Mouse (Mus musculus): Measurements from ENCODE around the gene Exog. TPM values are rescaled to one million over a fixed set of nuclear protein-coding genes. Genes with fewer than 3 reads are reported as not detected.

Exog gene
- 7.9 and 8.3 TPM in 2 replicates for polyA plus RNA-seq (2011; ENCODE audit: insufficient read length, low read depth, missing spikeins)

GRCm38 (mm10) chr9:119444738-119445429, at the start of gene Exog:
Gene Exog (plus strand): TSS chr9:119444943.
- TF ChIP-seq CTCF (IDR thresholded peaks at IDR 0.05; ENCODE audit: borderline replicate concordance, insufficient read depth, low read length) (peak; percentile 88), POLR2A (IDR thresholded peaks at IDR 0.05; ENCODE audit: low read depth, low read length) (peak; percentile 79)
- H3K4me3 ChIP-seq (ENCODE audit: insufficient read depth, low read length) = peak within 1 kb of the TSS; percentile 93
- no peaks in the 10 kb centered on the region for H3K4me1 ChIP-seq (ENCODE audit: control insufficient read depth, insufficient read depth, low read length)
- H3K27ac ChIP-seq (ENCODE audit: insufficient read depth, low read length) = no peak within 1 kb of the TSS

- Histone ChIP-seq H3K4me1 (ENCODE audit: control insufficient read depth, insufficient read depth, low read length) (peaks cover 3% of the 10 kb centered on the region; the same call in 1 of the 2 replicates), H3K27ac (ENCODE audit: insufficient read depth, low read length) (no peak overlapping the region), H3K4me3 (ENCODE audit: insufficient read depth, low read length) (peak overlapping the region; percentile 24)
- TF ChIP-seq CTCF (IDR thresholded peaks at IDR 0.05; ENCODE audit: borderline replicate concordance, insufficient read depth, low read length) (no peak), POLR2A (IDR thresholded peaks at IDR 0.05; ENCODE audit: low read depth, low read length) (no peak)
These were observed 43.4 kb upstream of the Exog start for GRCm38 (mm10) chr9:119401351-119401750.

GRCm38 (mm10) chr9:119401801-119402214, 42.9 kb upstream of the Exog start, which contains the start of gene Acvr2b:
Gene Acvr2b (plus strand): TSS chr9:119402118.
- no peak for TF ChIP-seq POLR2A (IDR thresholded peaks at IDR 0.05; ENCODE audit: low read depth, low read length)
- no peak for TF ChIP-seq CTCF (IDR thresholded peaks at IDR 0.05; ENCODE audit: borderline replicate concordance, insufficient read depth, low read length)
- H3K4me1 ChIP-seq (ENCODE audit: control insufficient read depth, insufficient read depth, low read length) = peaks cover 3% of the 10 kb centered on the region; the same call in 1 of the 2 replicates
- no peak within 1 kb of the TSS for H3K27ac ChIP-seq (ENCODE audit: insufficient read depth, low read length)
- H3K4me3 ChIP-seq (ENCODE audit: insufficient read depth, low read length) = peak within 1 kb of the TSS; percentile 60

GRCm38 (mm10) chr9:119402253-119403235, 42.2 kb upstream of the Exog start:
- TF ChIP-seq POLR2A (IDR thresholded peaks at IDR 0.05; ENCODE audit: low read depth, low read length) = no peak
- TF ChIP-seq CTCF (IDR thresholded peaks at IDR 0.05; ENCODE audit: borderline replicate concordance, insufficient read depth, low read length) = no peak
- Histone ChIP-seq H3K4me1 (ENCODE audit: control insufficient read depth, insufficient read depth, low read length) (peaks cover 3% of the 10 kb centered on the region; the same call in 1 of the 2 replicates), H3K4me3 (ENCODE audit: insufficient read depth, low read length) (peak overlapping the region; percentile 60)

GRCm38 (mm10) chr9:119403236-119403641, 41.5 kb upstream of the Exog start:
- H3K4me3 ChIP-seq (ENCODE audit: insufficient read depth, low read length) = peak overlapping the region; percentile 60
- no peak overlapping the region for H3K27ac ChIP-seq (ENCODE audit: insufficient read depth, low read length)
- H3K4me1 ChIP-seq (ENCODE audit: control insufficient read depth, insufficient read depth, low read length) = peaks cover 3% of the 10 kb centered on the region; the same call in 1 of the 2 replicates
- no peak for TF ChIP-seq CTCF (IDR thresholded peaks at IDR 0.05; ENCODE audit: borderline replicate concordance, insufficient read depth, low read length)
- no peak for TF ChIP-seq POLR2A (IDR thresholded peaks at IDR 0.05; ENCODE audit: low read depth, low read length)

More at GRCm38 (mm10) chr9:119402253-119403235, 42.2 kb upstream of the Exog start:
- no peak overlapping the region for H3K27ac ChIP-seq (ENCODE audit: insufficient read depth, low read length)

GRCm38 (mm10) chr9:119404090-119404489, 40.7 kb upstream of the Exog start:
- TF ChIP-seq CTCF (IDR thresholded peaks at IDR 0.05; ENCODE audit: borderline replicate concordance, insufficient read depth, low read length) = no peak
- no peak for TF ChIP-seq POLR2A (IDR thresholded peaks at IDR 0.05; ENCODE audit: low read depth, low read length)
- Histone ChIP-seq H3K27ac (ENCODE audit: insufficient read depth, low read length) (no peak overlapping the region), H3K4me1 (ENCODE audit: control insufficient read depth, insufficient read depth, low read length) (peaks cover 3% of the 10 kb centered on the region; the same call in 1 of the 2 replicates), H3K4me3 (ENCODE audit: insufficient read depth, low read length) (no peak overlapping the region)

GRCm38 (mm10) chr9:119407884-119408283, 36.9 kb upstream of the Exog start:
- no peak for TF ChIP-seq POLR2A (IDR thresholded peaks at IDR 0.05; ENCODE audit: low read depth, low read length)
- no peak for TF ChIP-seq CTCF (IDR thresholded peaks at IDR 0.05; ENCODE audit: borderline replicate concordance, insufficient read depth, low read length)
- Histone ChIP-seq H3K27ac (ENCODE audit: insufficient read depth, low read length) (no peak overlapping the region), H3K4me1 (ENCODE audit: control insufficient read depth, insufficient read depth, low read length) (no peaks in the 10 kb centered on the region), H3K4me3 (ENCODE audit: insufficient read depth, low read length) (no peak overlapping the region)

- TF ChIP-seq POLR2A (IDR thresholded peaks at IDR 0.05; ENCODE audit: low read depth, low read length) (no peak), CTCF (IDR thresholded peaks at IDR 0.05; ENCODE audit: borderline replicate concordance, insufficient read depth, low read length) (no peak)
- H3K27ac ChIP-seq (ENCODE audit: insufficient read depth, low read length) = no peak overlapping the region
- H3K4me1 ChIP-seq (ENCODE audit: control insufficient read depth, insufficient read depth, low read length) = no peaks in the 10 kb centered on the region
- H3K4me3 ChIP-seq (ENCODE audit: insufficient read depth, low read length) = no peak overlapping the region
These were observed 35.7 kb upstream of the Exog start for GRCm38 (mm10) chr9:119408898-119409664.

GRCm38 (mm10) chr9:119409864-119410263, 34.9 kb upstream of the Exog start:
- H3K4me3 ChIP-seq (ENCODE audit: insufficient read depth, low read length) = no peak overlapping the region
- H3K27ac ChIP-seq (ENCODE audit: insufficient read depth, low read length) = no peak overlapping the region
- TF ChIP-seq CTCF (IDR thresholded peaks at IDR 0.05; ENCODE audit: borderline replicate concordance, insufficient read depth, low read length) (no peak), POLR2A (IDR thresholded peaks at IDR 0.05; ENCODE audit: low read depth, low read length) (no peak)
- no peaks in the 10 kb centered on the region for H3K4me1 ChIP-seq (ENCODE audit: control insufficient read depth, insufficient read depth, low read length)

All from embryonic fibroblast, embryonic 13.5 days (primary cell).